Mouse (Mus musculus) gastrocnemius, adult 8-10 months (tissue): ENCODE measurements around the gene Lrrc3b. TPM values are rescaled to one million over a fixed set of nuclear protein-coding genes. Genes with fewer than 3 reads are reported as not detected.

ENCODE experiments used
- DNase-seq, 2 experiments: peaks; one replicate each; pipeline ENCODE4 v3.0.0; 2022; ENCODE audit warnings: low spot score in 2 of 2
- total RNA-seq, 4 experiments: library from RNA; stranded (reverse); gene quantifications; 2 replicates each; pipeline ENCODE4 v1.2.4; 2022

Lrrc3b gene
- total RNA-seq, 4 experiments from 2014 or later, result 0.80 to 2.6 (median 2.1) TPM

GRCm38 (mm10) chr14:15331370-15331769 lies 107.4 kb downstream of the Lrrc3b start:
- DNase-seq, result no peak

GRCm38 (mm10) chr14:15330155-15330554 lies 108.6 kb downstream of the Lrrc3b start:
- DNase-seq, result no peak

- no peak for DNase-seq
These were observed 112.9 kb downstream of the Lrrc3b start for GRCm38 (mm10) chr14:15325872-15326271.

GRCm38 (mm10) chr14:15322441-15323123 lies 116.2 kb downstream of the Lrrc3b start:
- no peak for DNase-seq

- no peak for DNase-seq
These were observed 119.3 kb downstream of the Lrrc3b start for GRCm38 (mm10) chr14:15319399-15319915.

- no peak for DNase-seq
These were observed 130.2 kb downstream of the Lrrc3b start for GRCm38 (mm10) chr14:15308576-15308975.
